Mouse (Mus musculus) layer of hippocampus, postnatal 14 days (tissue): ENCODE data around the gene Prkce. TPM values are rescaled to one million over a fixed set of nuclear protein-coding genes. Genes with fewer than 3 reads are reported as not detected.

Experiments
- DNase-seq, 2 experiments: peaks; one replicate each; pipeline ENCODE4 v3.0.0; 2021 to 2022; ENCODE audit warnings: low spot score in 2 of 2, mixed read lengths in 1 of 2
- total RNA-seq, 2 experiments: library from RNA; stranded (reverse); gene quantifications; 2 replicates each; pipeline ENCODE4 v1.2.3; 2021

The Prkce gene
- total RNA-seq, 2 experiments from 2014 or later, result 380 TPM

DNA sequence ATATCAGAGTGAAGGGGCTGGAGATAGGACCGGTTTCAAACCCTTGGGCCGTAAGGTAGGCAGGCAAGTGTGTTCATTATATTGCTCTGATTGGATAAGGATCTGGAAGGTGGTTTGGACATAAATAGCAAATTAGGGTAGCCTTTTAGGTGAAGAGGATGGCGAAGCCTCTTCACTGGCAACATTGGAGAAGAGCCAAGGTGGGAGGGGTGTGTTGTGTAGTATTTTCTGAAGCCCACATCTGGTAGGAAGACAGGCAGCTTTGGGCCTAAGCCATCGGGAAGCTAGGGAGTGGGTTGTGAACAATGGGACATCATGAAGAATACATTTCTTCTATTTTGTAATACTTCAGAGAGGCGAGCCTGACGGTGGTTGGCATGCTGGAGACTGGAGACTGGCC lies 125.1 kb downstream of the Prkce start:
- no peak for DNase-seq

DNA sequence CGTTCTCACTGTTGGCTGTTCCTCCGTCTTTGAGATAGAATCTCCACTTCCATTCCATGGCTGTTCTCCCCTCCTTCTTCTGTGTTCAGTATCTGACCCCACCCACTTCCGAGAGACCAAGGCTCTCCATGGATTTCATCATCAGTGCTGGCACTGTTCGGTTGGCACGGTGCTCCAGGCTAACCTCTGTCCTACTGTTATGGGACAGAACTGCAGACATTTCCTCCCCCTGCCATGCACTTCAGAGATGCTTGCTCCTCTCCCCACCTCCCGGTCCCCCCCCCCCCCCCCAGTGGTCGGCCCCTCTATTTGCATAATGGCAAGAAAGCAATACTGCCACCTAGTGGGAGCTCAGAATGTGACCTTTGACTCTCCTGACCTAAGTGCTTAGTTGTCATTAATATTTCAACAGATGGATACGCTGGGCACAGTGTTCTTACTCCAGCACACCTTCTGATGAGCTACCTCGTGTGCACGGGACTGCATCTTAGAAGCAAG lies 125.7 kb downstream of the Prkce start:
- DNase-seq, result no peak

GRCm38 (mm10) chr17:86299576-86299975 lies 132.0 kb downstream of the Prkce start:
- no peak for DNase-seq

- DNase-seq, result peak in 1 of 2 experiments; percentile 71
Measured at GRCm38 (mm10) chr17:86300774-86301595, 133.4 kb downstream of the Prkce start.

DNA sequence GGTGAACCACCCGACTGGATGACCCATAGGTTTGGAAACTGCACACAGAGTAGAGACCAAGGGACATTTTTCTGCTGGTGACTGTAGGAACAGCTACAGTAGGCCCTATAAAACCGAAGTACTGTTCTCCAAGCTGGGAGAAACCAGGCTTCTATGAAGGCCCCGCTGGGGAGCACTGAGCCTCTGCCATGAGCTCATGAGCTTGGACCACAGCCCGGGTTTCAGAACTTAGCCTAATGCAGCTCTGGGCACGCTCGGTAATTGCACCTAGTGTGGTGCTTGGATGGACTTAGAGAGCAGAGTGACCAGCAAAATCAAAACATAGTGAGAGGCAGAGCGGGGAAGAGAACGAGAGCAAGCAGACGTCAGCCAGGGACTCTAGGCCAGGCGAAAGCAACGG lies 134.7 kb downstream of the Prkce start:
- DNase-seq, result peak; percentile 56 to 73

DNA sequence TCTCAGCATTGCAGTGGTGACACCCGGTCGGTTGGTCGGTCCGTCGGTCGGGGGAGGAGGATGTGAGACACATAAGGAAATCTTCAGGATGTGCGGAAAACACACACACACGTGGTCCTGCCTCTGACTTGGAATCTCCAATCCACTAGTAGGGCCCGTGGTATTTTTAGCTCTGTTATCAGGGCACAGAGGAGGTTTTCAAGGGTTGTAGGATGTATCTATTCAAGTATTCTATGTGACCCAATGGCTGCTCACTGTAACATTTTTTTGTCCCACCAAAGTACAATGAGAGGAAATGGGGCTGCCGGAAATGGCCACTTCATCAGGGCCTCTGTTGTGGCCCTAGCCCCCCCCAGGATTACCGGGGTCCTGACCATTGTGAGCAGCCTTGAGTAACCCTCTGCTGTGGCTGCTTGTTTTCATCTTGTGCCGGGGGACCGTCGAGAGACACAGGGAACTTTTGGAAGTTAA lies 135.3 kb downstream of the Prkce start:
- DNase-seq, result no peak

GRCm38 (mm10) chr17:86303401-86304243 lies 136.0 kb downstream of the Prkce start:
- DNase-seq, result no peak

GRCm38 (mm10) chr17:86304923-86305630 lies 137.5 kb downstream of the Prkce start:
- DNase-seq, result peak in 1 of 2 experiments; percentile 49

DNA sequence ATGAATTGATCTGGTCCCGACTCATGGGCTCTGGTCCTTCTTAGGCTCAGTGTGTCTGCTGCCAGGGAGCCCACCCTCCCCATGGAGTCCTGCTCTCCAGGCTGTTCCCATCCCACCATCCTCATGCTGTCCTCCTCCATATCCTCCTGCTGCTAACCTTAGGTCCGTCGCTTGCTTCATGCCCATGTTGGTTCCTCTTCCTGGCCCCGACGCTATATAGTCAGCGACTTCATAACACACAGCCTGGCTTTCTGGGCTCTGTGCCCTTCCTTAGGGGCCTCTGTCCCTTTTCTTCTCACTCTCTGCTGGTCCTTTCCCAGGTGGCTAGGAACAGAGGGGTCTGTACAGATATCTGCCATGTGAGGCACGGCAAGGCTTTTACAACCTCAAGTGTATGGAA lies 138.6 kb downstream of the Prkce start:
- no peak for DNase-seq

GRCm38 (mm10) chr17:86313413-86314139 lies 146.0 kb downstream of the Prkce start:
- no peak for DNase-seq

DNA sequence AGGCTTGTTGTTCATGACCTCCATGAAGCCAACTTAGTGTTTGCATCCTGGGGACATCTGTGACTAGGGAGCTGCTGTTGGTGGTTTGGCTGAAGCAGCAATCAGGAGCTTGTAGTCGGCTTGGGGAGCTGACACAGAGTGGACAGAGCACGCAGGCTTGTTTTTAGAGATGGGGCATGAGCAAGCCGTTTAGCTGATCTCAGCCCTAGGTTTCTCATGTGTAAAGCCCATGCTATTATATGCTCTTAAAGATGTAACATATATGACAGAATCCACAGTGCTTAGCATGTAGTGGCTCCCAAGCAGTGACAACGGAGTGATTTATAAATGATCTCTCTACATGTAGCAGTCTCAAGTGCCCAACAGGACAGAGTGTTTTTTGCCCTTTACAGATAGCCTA lies 148.3 kb downstream of the Prkce start:
- DNase-seq, result no peak

DNA sequence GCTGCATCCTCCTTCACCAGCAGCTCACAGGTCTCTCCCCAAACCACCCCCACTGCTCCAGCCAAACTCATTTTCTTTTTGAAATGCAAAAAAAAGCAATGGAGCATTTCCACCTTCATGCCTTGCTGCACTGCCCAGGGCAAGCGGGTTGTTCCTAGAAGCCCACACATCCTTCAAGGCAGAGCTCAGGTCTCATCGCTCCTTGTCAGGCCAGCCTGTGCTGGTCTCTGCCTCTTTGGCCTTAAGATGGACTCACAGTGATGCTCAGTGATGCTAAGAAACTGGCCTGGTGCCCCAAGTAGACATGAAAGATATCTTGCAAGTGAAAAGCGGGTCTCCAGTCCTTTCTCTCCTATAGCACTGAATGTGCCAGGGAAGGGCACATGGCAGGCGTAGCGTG lies 149.2 kb downstream of the Prkce start:
- DNase-seq, result no peak

GRCm38 (mm10) chr17:86317197-86317596 lies 149.6 kb downstream of the Prkce start:
- DNase-seq, result no peak

DNA sequence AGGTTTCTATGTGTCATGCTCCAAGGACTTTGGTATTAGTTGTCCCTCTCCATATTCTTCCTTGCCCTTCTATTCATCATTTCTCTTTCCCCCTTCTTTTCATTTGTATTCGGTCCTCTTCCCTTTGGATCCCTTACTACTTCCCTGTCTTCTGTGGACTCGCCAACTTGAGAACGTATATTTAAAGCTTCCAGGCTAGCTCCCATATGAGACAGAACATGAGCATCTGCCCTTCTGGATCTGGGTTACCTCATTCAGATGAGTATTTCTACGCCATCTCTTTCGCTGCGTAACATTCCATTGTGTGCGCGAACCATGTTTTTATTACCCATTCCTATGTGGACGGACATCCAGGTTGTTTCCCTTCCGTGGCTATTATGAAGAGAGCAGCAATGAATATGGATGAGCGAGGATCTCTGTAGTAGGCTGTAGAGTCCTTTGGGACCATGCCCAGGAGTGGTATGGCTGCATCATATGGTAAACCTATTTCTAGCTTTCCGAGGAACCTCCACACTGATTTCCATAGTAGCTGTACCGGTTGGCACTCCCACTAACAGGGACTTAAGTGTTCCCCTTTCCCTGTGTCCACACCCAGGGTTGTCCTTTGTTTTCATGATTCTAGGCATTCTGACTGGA lies 152.5 kb downstream of the Prkce start:
- DNase-seq, result no peak

- no peak for DNase-seq
Measured at GRCm38 (mm10) chr17:86322840-86323239, 155.3 kb downstream of the Prkce start.

DNA sequence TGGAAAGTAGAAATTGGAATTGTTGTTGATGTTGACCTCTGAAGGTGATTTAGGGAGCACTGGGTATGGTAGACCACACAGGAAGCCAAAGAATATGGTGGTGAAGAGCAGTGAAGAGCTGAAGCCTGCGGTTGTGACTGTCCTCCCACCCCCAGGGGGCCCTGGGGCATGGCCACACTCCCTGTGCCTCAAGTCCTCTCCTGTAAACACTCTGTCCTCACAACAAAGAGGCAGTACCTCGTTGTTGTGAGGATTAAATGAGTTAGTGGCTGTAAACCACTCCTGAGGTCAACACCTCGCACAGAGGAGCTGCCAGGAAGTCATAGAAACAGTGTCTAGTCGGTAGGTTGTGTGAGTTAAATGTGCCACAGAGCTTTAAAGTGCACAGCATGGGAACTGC lies 155.7 kb downstream of the Prkce start:
- no peak for DNase-seq

DNA sequence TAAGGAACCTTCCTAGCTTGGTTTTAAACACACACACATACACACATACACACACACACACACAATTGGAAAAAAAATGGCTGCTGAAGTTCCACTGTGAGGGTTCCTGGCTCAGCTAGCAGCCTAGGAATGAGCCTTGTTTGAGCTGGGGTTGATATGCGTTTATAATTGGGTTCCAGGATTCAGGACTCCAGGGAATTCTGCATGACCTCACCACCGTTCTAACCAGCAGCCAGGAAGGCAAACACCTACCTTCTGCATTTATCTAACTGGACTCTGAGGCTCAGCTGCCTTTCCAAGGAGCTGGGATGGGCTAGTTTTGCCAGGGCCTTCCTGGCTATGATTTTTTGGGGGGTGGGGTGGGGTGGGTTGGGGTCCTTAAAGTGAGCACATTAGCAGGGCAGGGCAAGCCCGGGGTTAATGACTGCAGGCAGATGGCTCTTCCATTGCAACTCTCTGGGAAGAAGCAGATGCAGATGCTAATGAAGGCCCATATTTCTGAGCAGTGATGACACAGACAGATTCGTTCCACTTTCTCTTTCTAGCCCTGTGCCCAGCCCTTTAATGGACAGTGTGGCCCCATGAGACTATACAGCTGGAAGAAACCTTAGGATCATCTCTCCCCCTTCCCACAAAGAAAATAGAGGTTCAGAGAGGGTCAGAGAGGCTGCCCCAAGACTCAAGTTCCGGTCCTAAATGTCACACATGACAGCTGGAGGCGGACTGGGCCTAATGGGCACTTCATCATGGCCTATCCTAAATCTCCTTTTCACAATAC lies 156.5 kb downstream of the Prkce start:
- DNase-seq, result no peak

DNA sequence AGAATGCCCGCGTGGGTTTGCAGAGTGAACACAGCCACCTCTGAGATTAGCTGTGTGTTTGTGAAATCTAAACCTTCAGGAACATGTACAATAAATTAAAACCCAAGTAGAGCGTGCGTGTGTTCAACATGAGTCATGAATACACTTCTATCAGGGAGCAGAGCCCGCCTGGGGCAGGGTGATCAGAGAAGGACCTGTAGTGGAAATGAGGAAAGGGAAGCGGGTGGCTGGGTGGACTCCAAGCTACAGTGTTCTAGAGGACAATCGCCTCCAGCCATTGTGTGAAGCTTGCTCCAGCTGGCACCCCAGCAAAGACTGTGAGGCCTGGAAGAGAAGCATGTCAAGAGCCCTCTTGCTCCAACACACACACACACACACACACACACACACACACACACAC lies 157.2 kb downstream of the Prkce start:
- no peak for DNase-seq

- no peak for DNase-seq
Measured at GRCm38 (mm10) chr17:86325317-86325716, 157.7 kb downstream of the Prkce start.
